Mouse (Mus musculus) lung, postnatal 0 days (tissue): ENCODE results near the gene Dpy19l3.

Source experiments
- CTCF ChIP-seq: IDR thresholded peaks from 2 replicates; pipeline ENCODE4 v1.5.1; 2016; ENCODE audit warnings: antibody characterized with exemption, mild to moderate bottlenecking
- EP300 ChIP-seq: IDR thresholded peaks from 2 replicates; pipeline ENCODE4 v1.6.1; 2016; ENCODE audit warnings: antibody characterized with exemption, mild to moderate bottlenecking, control low read depth

DNA sequence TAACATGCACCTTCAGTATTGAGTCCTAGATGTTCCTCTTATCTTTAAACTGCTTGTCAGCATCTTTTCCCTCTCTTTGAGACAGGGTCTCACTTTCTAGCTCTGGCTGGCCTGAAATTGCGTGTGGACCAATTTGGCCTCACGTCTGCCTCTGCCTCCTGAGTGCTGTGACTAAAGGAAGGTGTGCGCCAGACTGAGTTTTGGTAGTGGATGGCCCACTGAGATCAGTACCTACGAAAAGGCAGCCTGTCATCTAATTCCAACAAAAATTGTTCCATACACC lies 573 bp upstream of the Dpy19l3 start:
- TF ChIP-seq CTCF (no peak), EP300 (no peak)
